Mouse (Mus musculus) hindbrain, embryonic 15.5 days (tissue): ENCODE measurements around the gene Polg2. TPM values are rescaled to one million over a fixed set of nuclear protein-coding genes. Genes with fewer than 3 reads are reported as not detected.
"Not testable (repeated sequence)": the region's sequence is repeated elsewhere in the genome, so short reads cannot be mapped to it uniquely, and the experiment has no call there.

ENCODE experiments used
- ATAC-seq: fragments of 200-750 bp; cut with Nextera tagmentation; 2 replicates; pipeline ENCODE4 v1.8.0; 2017; ENCODE audit warnings: low read depth, moderate number of reproducible peaks, moderate TSS enrichment; ENCODE audit not compliant: low FRiP score
- H3K27ac ChIP-seq: fragments of 300-500 bp; sonication (generic); replicated peaks from 2 replicates; pipeline ENCODE4 v1.5.1; 2015; ENCODE audit warnings: mild to moderate bottlenecking, inconsistent platforms
- H3K27me3 ChIP-seq: fragments of 300-500 bp; sonication (generic); 2 replicates; pipeline ENCODE4 v1.6.1; 2015; ENCODE audit warnings: control low read depth, inconsistent platforms
- H3K36me3 ChIP-seq: fragments of 300-500 bp; sonication (generic); 2 replicates; pipeline ENCODE4 v1.6.1; 2015; ENCODE audit warnings: control low read depth, inconsistent platforms
- H3K4me1 ChIP-seq: fragments of 300-500 bp; sonication (generic); replicated peaks from 2 replicates; pipeline ENCODE4 v1.6.1; 2015; ENCODE audit warnings: control low read depth, inconsistent platforms
- H3K4me2 ChIP-seq: fragments of 300-500 bp; sonication (generic); 2 replicates; pipeline ENCODE4 v1.6.1; 2015; ENCODE audit warnings: moderate library complexity, mild to moderate bottlenecking, inconsistent platforms
- H3K4me3 ChIP-seq: fragments of 300-500 bp; sonication (generic); 2 replicates; pipeline ENCODE4 v1.5.1; 2015; ENCODE audit warnings: mild to moderate bottlenecking, inconsistent platforms
- H3K9ac ChIP-seq: fragments of 300-500 bp; sonication (generic); 2 replicates; pipeline ENCODE4 v1.6.1; 2015; ENCODE audit warnings: inconsistent platforms
- H3K9me3 ChIP-seq: fragments of 300-500 bp; sonication (generic); 2 replicates; pipeline ENCODE4 v1.6.1; 2016; ENCODE audit warnings: control low read depth, inconsistent platforms
- WGBS: fragments of 180-500 bp; shearing (Covaris S2); methylation state at CpG from one replicate; pipeline ENCODE4 v1.1.7; 2015; 5-methylcytosine and 5-hydroxymethylcytosine counted together
- polyA plus RNA-seq: library from polyadenylated mRNA; unstranded; fragments of >200 nt; fragmentation: Nextera tagmentation; extraction: Ambion mirVana; gene quantifications from 2 replicates; pipeline ENCODE4 v1.2.1, GENCODE M21; 2015

The Polg2 gene
- polyA plus RNA-seq, 1 experiment from 2014 or later = 8.8 TPM

DNA sequence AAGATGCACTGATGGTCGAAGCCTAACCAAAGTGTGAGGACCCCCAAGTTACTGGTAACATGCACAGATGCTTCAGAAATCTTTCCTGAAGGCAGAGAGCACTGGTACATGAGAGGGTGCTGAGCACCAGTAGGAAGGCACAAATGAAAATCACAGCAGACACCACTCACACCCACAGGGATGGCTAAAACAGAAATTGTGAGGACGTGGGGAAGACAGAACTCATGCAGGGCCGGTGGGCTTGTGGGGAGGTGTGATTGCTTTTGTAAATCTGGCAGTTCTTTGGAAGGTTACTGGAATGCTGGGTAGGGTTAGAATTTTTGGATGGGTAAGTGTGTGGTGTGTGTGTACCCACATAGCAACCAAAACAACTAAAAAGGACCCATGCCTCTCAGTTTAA, 37.8 kb upstream of the Polg2 start:
- H3K27me3 ChIP-seq = no peaks in the 10 kb centered on the region
- H3K4me1 ChIP-seq = peaks cover 15% of the 10 kb centered on the region
- no peak for ATAC-seq
- peaks cover 59% of the 10 kb centered on the region for H3K36me3 ChIP-seq
- peak overlapping the region; percentile 47; the same call in 1 of the 2 replicates for H3K27ac ChIP-seq
- no peak overlapping the region for H3K4me2 ChIP-seq
- H3K9ac ChIP-seq = no peak overlapping the region
- WGBS = 81% methylated on average over 3 of the region's 3 CpGs
- no peak overlapping the region for H3K4me3 ChIP-seq
- H3K9me3 ChIP-seq = no peaks in the 10 kb centered on the region

DNA sequence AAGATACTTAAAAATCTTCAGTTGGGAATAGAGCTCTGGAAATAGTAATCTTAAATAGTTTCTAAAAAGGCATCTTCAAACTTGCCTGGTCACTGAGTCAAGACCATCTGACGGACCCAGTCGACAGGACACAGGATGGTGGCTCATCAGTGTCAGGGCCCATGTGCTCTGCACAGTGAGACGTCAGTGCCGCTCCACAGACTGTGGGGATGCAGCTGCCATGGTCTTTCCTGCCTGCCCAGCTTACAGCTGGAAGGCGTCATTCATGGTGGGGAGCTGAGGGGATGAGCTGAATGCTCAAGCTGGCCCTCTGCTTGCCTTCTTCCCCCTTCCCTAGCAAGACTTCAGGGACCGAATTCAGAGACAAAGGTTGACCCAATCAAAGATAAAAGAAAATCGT, 37.0 kb upstream of the Polg2 start:
- 75% methylated on average over 7 of the region's 7 CpGs for WGBS
- H3K9ac ChIP-seq = no peak overlapping the region
- H3K36me3 ChIP-seq = peaks cover 65% of the 10 kb centered on the region

DNA sequence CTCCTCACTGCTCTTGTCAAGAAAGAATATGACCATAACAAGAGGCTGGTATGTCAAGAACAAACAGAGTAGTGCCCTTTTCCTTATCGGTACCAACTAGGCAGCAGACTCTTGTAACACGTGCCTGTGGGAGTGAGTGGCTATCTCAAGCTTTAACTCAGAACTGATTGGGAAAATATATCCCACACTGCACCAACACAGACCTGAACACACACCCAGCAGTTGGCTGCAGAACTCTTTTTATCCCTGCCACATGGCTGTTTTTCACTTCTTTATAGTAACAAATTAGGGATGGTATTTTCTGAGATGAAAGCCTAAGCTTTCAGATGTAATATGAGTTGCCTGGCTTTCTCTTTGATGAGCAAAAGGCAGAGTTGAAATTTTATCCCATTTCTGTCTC, 36.4 kb upstream of the Polg2 start:
- ATAC-seq = no peak
- Histone ChIP-seq H3K27me3 (no peaks in the 10 kb centered on the region), H3K9me3 (no peaks in the 10 kb centered on the region), H3K4me1 (peaks cover 12% of the 10 kb centered on the region), H3K36me3 (peaks cover 71% of the 10 kb centered on the region), H3K27ac (0 out of 2 replicates have a peak overlapping the region, but pooled peaks have one; percentile 8), H3K4me3 (no peak overlapping the region), H3K4me2 (no peak overlapping the region), H3K9ac (no peak overlapping the region)
- WGBS = 96% methylated on average over 2 of the region's 2 CpGs

More for the DNA sequence above, 37.0 kb upstream of the Polg2 start:
- H3K4me1 ChIP-seq = peaks cover 15% of the 10 kb centered on the region
- ATAC-seq = no peak
- no peaks in the 10 kb centered on the region for H3K9me3 ChIP-seq
- no peak overlapping the region for H3K4me3 ChIP-seq
- no peaks in the 10 kb centered on the region for H3K27me3 ChIP-seq
- H3K27ac ChIP-seq = 0 out of 2 replicates have a peak overlapping the region, but pooled peaks have one; percentile 8
- H3K4me2 ChIP-seq = no peak overlapping the region

DNA sequence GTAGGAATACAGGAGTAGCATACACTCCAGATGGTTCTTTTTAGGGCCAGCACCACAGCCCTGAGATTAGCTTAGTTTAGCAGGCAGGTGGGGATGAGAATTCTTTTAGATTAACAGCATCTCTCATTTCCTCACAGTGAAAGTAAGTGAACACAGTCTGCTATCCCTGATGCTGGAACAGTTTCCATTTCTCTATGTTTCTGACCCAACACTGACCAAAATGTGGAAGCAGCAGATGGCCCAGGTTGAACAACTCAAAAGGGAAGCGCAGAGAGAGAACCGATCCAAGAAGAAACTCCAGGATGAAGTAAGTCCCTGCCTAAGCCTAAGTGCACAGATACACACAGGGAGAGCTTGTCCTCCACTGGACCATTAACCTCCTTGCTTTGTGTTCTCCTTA, 36.0 kb upstream of the Polg2 start:
- H3K27me3 ChIP-seq = no peaks in the 10 kb centered on the region
- no peak overlapping the region for H3K9ac ChIP-seq
- H3K4me2 ChIP-seq = no peak overlapping the region
- no peak for ATAC-seq
- no peaks in the 10 kb centered on the region for H3K9me3 ChIP-seq
- peaks cover 70% of the 10 kb centered on the region for H3K36me3 ChIP-seq
- WGBS = 86% methylated on average over 2 of the region's 2 CpGs
- no peak overlapping the region for H3K27ac ChIP-seq
- no peak overlapping the region for H3K4me3 ChIP-seq
- H3K4me1 ChIP-seq = peaks cover 12% of the 10 kb centered on the region

DNA sequence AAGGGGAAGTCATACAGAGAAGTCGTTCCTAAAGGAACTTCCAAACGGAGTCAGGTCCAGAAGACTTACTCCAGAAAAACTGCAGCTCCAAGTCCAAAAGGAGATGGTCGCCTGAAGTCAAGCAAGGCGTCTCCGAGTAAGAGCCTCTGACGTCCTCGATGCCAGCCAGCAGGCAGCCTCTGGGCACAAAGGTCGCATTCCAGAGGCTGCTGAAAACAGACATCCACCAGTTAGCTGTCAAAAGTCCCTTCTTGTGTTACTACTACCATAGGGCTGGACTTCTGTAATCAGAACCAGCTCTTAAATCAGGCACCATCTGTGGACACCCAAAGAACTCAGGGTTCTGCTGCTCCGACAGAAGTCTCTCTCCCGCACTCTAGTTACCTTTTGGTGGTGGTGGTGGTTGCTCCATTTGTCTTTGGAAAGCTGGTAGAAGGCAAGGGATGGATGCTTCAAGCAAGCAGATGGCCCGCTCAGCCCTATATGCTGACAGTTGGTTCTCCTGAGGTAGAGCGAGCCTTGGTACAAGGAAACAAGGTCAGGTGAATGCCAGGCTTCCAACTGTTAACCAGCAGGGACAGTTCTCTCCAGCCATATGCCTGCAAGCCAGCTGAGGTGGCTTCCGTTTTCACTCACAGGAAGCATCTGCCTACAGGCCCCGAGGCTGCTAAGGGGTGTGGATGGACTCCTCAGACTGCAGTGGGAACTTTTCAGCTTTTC, 35.4 kb upstream of the Polg2 start:
- Histone ChIP-seq H3K36me3 (peaks cover 67% of the 10 kb centered on the region), H3K27me3 (no peaks in the 10 kb centered on the region), H3K27ac (no peak overlapping the region), H3K4me2 (no peak overlapping the region), H3K9ac (no peak overlapping the region), H3K4me3 (no peak overlapping the region), H3K9me3 (no peaks in the 10 kb centered on the region), H3K4me1 (peaks cover 12% of the 10 kb centered on the region)
- ATAC-seq = 0 out of 2 replicates have a peak, but pooled peaks have one; percentile 11
- WGBS = 78% methylated on average over 14 of the region's 14 CpGs

DNA sequence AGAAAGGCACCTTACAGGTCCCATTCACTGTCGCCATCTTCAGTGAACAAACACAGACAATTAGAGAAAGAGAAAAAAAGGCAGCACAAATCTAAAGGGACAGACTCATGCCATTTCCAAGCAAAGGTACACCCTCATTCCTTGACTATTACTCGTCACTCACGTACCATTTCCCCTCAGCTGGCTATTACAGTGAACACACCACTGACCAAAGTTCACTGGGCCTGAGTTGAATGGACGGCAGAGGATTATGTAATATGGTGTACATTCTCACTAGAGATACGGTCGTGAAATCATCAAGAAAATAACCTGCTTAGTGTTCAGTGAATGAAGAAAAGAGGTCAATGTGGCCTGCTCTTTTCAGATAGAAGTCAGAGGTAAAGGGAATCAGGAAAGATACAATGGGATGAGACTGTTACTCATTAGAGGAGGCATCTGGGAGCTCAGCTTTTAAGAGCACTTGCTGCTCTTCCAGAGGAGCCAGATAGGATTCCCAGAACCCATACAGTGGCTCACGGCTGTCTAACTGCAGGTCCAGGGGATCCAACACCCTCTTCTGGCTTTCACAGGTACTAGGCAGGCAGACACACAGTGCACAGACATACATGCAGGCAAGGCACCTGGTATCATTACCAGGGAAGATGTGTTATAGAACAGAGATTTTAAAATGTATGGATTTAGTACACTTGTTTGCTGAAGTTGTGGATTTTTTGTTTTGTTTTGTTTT, 33.2 kb upstream of the Polg2 start:
- no peak for ATAC-seq
- Histone ChIP-seq H3K4me1 (no peaks in the 10 kb centered on the region), H3K36me3 (peaks cover 67% of the 10 kb centered on the region), H3K9ac (no peak overlapping the region), H3K27ac (no peak overlapping the region), H3K4me2 (no peak overlapping the region), H3K4me3 (no peak overlapping the region), H3K9me3 (no peaks in the 10 kb centered on the region), H3K27me3 (no peaks in the 10 kb centered on the region)
- WGBS = 90% methylated on average over 7 of the region's 7 CpGs

DNA sequence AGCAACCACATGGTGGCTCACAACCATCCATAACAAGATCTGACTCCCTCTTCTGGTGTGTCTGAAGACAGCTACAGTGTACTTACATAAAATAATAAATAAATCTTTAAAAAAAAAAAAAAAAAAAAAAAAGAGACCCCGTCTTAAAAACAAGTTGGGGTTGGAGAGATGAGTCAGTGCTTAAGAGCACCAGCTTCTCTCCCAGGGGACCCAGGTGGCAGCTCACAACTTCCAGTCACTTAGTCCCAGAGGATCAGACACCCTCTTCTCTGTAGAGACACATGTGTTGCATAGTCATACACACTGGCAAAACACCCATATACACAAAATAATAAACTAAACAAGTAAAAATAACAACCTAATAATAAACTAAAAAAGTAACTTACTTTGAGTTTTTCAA, 28.1 kb upstream of the Polg2 start:
- not testable (repeated sequence) for H3K27me3 ChIP-seq, H3K4me2 ChIP-seq, H3K9me3 ChIP-seq, H3K4me3 ChIP-seq, ATAC-seq, H3K4me1 ChIP-seq, H3K27ac ChIP-seq, H3K9ac ChIP-seq
- peaks cover 39% of the 10 kb centered on the region for H3K36me3 ChIP-seq
- WGBS = 93% methylated on average over 1 of the region's 1 CpGs

DNA sequence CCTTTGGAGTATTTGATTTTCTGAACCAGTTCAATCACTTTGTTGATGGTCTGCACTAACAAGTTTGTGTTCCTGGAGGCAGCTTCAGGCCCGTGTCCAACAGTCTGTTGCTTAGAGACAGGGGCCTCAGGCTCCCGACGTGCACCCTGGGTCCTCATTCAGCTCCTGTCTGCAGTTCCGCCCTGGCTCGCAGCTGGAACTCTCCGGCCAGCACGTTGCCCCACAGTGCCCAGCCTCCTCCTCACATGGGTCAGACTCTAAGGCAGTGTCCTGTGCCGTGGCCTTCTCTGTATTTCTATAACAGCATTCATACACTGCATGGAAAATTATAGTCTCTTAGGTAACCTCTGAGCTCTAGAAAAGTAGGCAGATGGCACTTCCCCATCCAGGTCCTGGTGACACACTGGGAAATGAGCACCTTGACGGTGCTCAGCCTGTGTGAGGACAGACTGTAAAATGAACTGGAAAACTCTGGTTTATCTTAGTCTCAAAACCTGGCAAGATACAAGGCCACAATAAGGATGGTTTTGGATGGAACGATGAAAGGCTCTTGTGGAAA, 22.8 kb upstream of the Polg2 start:
- ATAC-seq = no peak
- WGBS = 52% methylated on average over 10 of the region's 10 CpGs

DNA sequence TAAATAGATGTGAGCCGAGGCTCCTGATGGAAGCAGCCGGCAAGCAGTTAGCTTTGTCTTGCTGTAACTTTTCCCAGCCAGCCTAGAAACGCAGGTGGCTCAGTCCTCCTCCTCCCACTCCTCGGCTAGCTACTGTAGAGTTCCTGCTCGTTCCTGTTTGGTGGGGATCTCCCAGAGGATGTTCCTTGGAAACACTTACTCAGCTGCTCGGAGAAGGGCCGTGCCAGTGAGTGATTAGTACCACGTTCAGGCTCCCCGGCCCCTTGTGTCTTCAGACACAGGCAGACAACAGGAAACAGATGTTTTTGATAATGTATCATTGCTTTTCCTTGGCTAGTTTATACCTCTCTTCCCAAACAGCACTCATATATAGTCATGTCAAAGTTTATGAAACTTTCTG, 16.3 kb upstream of the Polg2 start:
- Histone ChIP-seq H3K9ac (no peak overlapping the region), H3K36me3 (peaks cover 60% of the 10 kb centered on the region), H3K4me3 (no peak overlapping the region), H3K4me2 (no peak overlapping the region), H3K27me3 (no peaks in the 10 kb centered on the region), H3K4me1 (peaks cover 3% of the 10 kb centered on the region; the same call in 1 of the 2 replicates), H3K9me3 (no peaks in the 10 kb centered on the region), H3K27ac (no peak overlapping the region)
- no peak for ATAC-seq
- WGBS = 72% methylated on average over 9 of the region's 9 CpGs

More for the DNA sequence above, 22.8 kb upstream of the Polg2 start:
- no peaks in the 10 kb centered on the region for H3K9me3 ChIP-seq
- 0 out of 2 replicates have a peak, but pooled peaks cover 3% of the 10 kb centered on the region for H3K4me1 ChIP-seq
- H3K36me3 ChIP-seq = peaks cover 63% of the 10 kb centered on the region
- no peak overlapping the region for H3K27ac ChIP-seq
- H3K4me3 ChIP-seq = no peak overlapping the region
- no peak overlapping the region for H3K9ac ChIP-seq
- no peaks in the 10 kb centered on the region for H3K27me3 ChIP-seq
- no peak overlapping the region for H3K4me2 ChIP-seq

DNA sequence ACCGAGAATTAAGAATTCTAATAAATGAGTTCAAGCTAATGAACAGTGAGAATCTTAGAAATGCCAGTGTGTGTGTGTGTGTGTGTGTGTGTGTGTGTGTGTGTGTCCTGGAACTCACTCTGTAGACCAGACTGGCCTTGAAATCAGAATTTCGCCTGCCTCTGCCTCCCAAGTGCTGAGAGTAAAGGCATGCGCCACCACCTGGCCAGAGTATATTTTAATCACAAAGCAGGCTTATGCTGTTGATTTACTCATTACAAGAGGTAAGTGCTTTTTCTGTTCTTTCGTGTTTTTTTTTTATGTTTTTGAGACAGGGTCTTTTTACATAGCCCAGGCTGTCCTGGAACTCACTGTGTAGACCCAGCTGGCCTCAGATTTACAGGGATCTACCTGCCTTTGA, 14.5 kb upstream of the Polg2 start:
- peaks cover 13% of the 10 kb centered on the region for H3K4me1 ChIP-seq
- H3K4me3 ChIP-seq = no peak overlapping the region
- peaks cover 44% of the 10 kb centered on the region for H3K36me3 ChIP-seq
- no peak overlapping the region for H3K27ac ChIP-seq
- no peak overlapping the region for H3K9ac ChIP-seq
- H3K4me2 ChIP-seq = no peak overlapping the region
- H3K9me3 ChIP-seq = no peaks in the 10 kb centered on the region
- no peak for ATAC-seq
- no peaks in the 10 kb centered on the region for H3K27me3 ChIP-seq
- 74% methylated on average over 4 of the region's 4 CpGs for WGBS

DNA sequence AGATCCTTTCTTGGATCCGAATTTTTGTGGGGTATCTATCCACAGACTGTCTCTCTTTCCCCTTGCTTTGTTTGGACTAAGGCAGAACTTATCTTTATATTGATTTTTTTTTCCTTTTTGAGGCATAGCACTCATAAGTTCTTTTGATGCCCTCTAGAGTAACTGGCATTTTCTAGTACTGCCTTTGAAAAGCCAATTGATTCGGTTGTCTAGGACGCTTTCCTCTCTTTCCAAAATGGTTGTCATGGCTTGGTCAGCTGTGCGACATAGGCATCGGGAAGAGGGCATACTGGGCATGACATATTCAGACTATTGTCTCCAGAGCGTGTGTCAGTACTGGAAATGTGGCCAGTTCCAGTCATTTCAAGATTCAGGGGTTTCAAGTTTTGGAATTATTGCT, 10.3 kb upstream of the Polg2 start:
- Histone ChIP-seq H3K27ac (peak overlapping the region; percentile 100), H3K4me3 (peak overlapping the region; percentile 66), H3K4me2 (peak overlapping the region; percentile 67), H3K36me3 (peaks cover 31% of the 10 kb centered on the region), H3K27me3 (no peaks in the 10 kb centered on the region), H3K4me1 (peaks cover 34% of the 10 kb centered on the region), H3K9ac (peak overlapping the region; percentile 85), H3K9me3 (no peaks in the 10 kb centered on the region)
- no peak for ATAC-seq
- WGBS = under 1% methylated on average over 6 of the region's 6 CpGs

DNA sequence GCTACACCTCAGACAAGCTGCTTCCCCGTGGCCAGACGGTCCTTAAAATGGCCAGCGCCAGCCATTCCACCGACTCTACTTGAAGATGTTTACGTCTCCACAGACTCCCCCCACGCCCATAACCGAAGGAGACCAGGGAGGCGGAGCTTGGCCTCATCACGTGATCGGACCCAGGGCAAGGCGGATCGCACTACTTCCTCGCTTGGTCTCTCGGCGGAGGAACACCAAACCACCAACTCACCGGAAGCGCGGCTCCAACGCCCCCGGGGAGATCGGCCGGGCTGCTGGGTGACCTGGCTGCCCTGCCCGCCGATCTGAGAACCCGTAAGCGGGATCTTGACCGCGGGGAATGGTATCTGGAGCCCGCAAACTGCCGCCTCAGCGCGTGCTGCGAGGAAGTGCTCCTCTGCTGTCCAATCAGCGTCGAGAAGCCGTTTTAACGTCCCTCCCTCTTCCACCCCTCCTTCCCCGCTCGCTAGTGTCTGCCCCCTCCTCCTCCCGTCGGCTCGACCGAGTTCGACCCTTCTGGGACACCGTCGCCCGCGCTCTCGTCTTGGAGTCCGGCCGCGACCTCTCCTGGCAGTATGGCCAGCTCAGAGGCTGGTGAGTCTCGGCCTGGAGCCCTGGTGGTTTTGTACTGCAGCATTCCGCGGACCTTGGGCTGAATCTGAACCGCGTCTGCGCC, 9.6 kb upstream of the Polg2 start, which contains the start of the genes Ddx5 and Cep95:
Ddx5 (minus strand) TSS at position 411 of the 685 bp plus-strand sequence.
Cep95 (plus strand) TSS at position 478 of the 685 bp plus-strand sequence.
- Histone ChIP-seq H3K4me2 (peak within 1 kb of the TSS; percentile 67), H3K36me3 (peaks cover 37% of the 10 kb centered on the region), H3K9me3 (no peaks in the 10 kb centered on the region), H3K9ac (peak within 1 kb of the TSS; percentile 85), H3K4me1 (peaks cover 38% of the 10 kb centered on the region), H3K27ac (peak within 1 kb of the TSS; percentile 100), H3K4me3 (peak within 1 kb of the TSS; percentile 66), H3K27me3 (no peaks in the 10 kb centered on the region)
- under 1% methylated on average over 58 of the region's 58 CpGs for WGBS
- peak; percentile 95 for ATAC-seq
